ENCODE assay signal across 21 mouse cellular contexts in the genomic region with DNA sequence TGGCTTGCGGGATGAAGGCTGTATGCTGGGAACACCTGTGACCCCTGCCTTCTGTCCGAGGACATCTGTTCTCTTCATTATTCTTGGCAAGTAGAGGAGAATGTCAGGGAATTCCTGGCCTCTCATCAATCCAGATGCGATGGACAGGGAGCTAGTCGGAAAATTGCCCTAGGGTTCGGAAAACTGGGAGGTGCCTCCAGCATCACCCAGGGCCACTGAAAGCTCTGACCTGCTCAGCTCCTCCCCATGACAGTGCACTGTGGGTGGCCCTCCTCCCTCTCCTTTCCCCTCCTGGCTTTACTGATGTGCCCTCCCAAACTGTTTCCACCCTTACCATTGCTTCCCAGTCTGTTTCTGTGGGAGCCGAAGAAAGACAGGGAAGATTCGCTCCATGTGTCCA. TPM values are rescaled to one million over a fixed set of nuclear protein-coding genes. Genes with fewer than 3 reads are reported as not detected.
DNase-seq lines count a peak whose midpoint lies in the region; TF ChIP-seq lines count a peak whose summit lies in the region.
"Had no signal": no experiment of that assay in that cellular context is flagged by ENCODE, and none has a peak within 500 bp of the region (broad histone marks: within the 10 kb centered on the region; RNA-seq: fewer than 3 reads in every experiment).

No protein-coding gene starts in this region.

- intact Hi-C loops in left cerebral cortex, postnatal 25 days (cut with DNase I): no loop called here

- H3K27ac ChIP-seq in layer of hippocampus, adult 2 months: peak overlapping the region; percentile 62; the same call in 1 of the 2 replicates
- H3K27ac ChIP-seq: forebrain, embryonic 13.5 days; left cerebral cortex, adult 2 months; limb, embryonic 13.5 days; liver, embryonic 14.5 days; midbrain, embryonic 13.5 days; stomach, postnatal 0 days had no signal

- no peak for TF ChIP-seq CTCF in layer of hippocampus, adult 2 months (conservative IDR thresholded peaks at IDR 0.05)

- no peak overlapping the region for H3K4me3 ChIP-seq in layer of hippocampus, adult 2 months
- H3K4me3 ChIP-seq: erythroblast, embryonic 14.5 days; forebrain, embryonic 13.5 days; left cerebral cortex, adult 2 months; limb, embryonic 13.5 days; midbrain, embryonic 13.5 days had no signal

- DNase-seq in layer of hippocampus, adult 2 months (ENCODE audit: low spot score in 2 of 2): no peak
- no peak for DNase-seq in layer of hippocampus, adult 8-10 months (ENCODE audit: low spot score in 2 of 2)
- peak; percentile 35 for DNase-seq in R1 (ENCODE audit: low read depth, low spot score)
- DNase-seq in embryo, embryonic 11 days: peak; percentile 54
- peak; percentile 73 for DNase-seq in mesoderm, embryonic 11.5 days (ENCODE audit: low read depth, low spot score)
- no peak for DNase-seq in kidney, adult 8-10 months
- DNase-seq in left cerebral cortex, postnatal 25 days (ENCODE audit: low spot score in 2 of 2): no peak
- DNase-seq: adrenal gland, postnatal 36 days; gastrocnemius, postnatal 14 days; kidney, adult 2 months; kidney, postnatal 14 days; layer of hippocampus, adult 9-11 months; right cerebral cortex, postnatal 4 days had no signal

RNA-seq across cellular contexts. Expression of a gene that starts 29.5 kb away (rescaled TPM):
- total RNA-seq in layer of hippocampus, adult 2 months (2021): 10 to 100 TPM; 41.9 to 42.0 TPM
- 10 to 100 TPM; 41.8 to 43.4 (median 43.2) TPM for total RNA-seq in layer of hippocampus, adult 8-10 months (2022)
- total RNA-seq in left cerebral cortex, postnatal 25 days (2021): 10 to 100 TPM; 50.8 to 58.9 TPM
- total RNA-seq: megakaryocyte progenitor cell, adult 5-6 weeks had no signal

Comparison
In these comparisons a context has a peak if more than half of its experiments do, and no peak if none do; other contexts are left out.
1. DNase-seq: peak in R1 (single experiment), embryo, embryonic 11 days (single experiment) and mesoderm, embryonic 11.5 days (single experiment); none in layer of hippocampus, adult 2 months (0 of 2), layer of hippocampus, adult 8-10 months (0 of 2), kidney, adult 8-10 months (0 of 2) and left cerebral cortex, postnatal 25 days (0 of 2).